Mouse (Mus musculus): Measurements from ENCODE around the gene Vps13c. TPM values are rescaled to one million over a fixed set of nuclear protein-coding genes. Genes with fewer than 3 reads are reported as not detected.

Vps13c gene
- polyA plus RNA-seq, 2 experiments, result 4.0 to 7.4 TPM

GRCm38 (mm10) chr9:67851150-67851549, 11.0 kb downstream of the Vps13c start:
- WGBS, result 80% methylated on average over 4 of the region's 4 CpGs
- DNase-seq (ENCODE audit: low spot score) (no peak), ATAC-seq (ENCODE audit: low FRiP score, low read depth) (no peak)

DNA sequence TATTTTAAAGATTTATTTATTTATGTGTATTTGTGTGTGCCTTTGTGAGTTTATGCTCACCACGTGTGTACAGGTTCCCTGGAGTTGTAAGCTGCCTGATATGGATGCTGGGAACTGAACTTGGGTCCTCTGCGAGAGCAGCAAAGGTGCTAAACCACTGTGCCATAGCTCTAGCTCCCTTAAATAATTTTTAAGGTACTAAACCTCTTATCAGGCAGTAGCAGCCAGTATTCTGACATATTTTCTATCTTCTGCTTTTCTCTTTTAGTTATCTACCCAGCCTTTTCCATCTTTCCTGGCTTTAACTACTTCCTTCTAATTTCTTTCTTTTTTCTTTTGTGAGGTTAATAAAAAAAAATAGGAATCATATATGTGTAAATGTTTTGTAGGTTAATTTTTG, 20.1 kb downstream of the Vps13c start:
- Histone ChIP-seq H3K4me2 (replicated peaks; ENCODE audit: low read depth, low read length, severe bottlenecking) (no peak overlapping the region), H3K36me3 (ENCODE audit: control insufficient read depth, insufficient read depth, low read length) (peaks cover 5% of the 10 kb centered on the region), H3K9me3 (ENCODE audit: control insufficient read depth, low read length) (no peaks in the 10 kb centered on the region), H3K27me3 (ENCODE audit: control insufficient read depth, insufficient read depth, low read length) (no peaks in the 10 kb centered on the region), H3K4me1 (ENCODE audit: control insufficient read depth, insufficient read depth, low read length) (no peaks in the 10 kb centered on the region), H3K9ac (ENCODE audit: low read depth, low read length, severe bottlenecking) (no peak overlapping the region), H3K4me3 (replicated peaks; ENCODE audit: low read length) (no peak overlapping the region), H3K27ac (replicated peaks; ENCODE audit: low read depth, low read length) (no peak overlapping the region)
- 90% methylated on average over 2 of the region's 2 CpGs for WGBS
- DNase-seq (ENCODE audit: low spot score) (no peak), ATAC-seq (ENCODE audit: low FRiP score, low read depth) (no peak)
- no peak for TF ChIP-seq POLR2A (IDR thresholded peaks at IDR 0.05; ENCODE audit: borderline replicate concordance, extremely low read depth, insufficient read depth, insufficient read length)

More at GRCm38 (mm10) chr9:67851150-67851549, 11.0 kb downstream of the Vps13c start:
- no peak for TF ChIP-seq POLR2A (IDR thresholded peaks at IDR 0.05; ENCODE audit: borderline replicate concordance, extremely low read depth, insufficient read depth, insufficient read length)
- H3K9me3 ChIP-seq (ENCODE audit: control insufficient read depth, low read length), result no peaks in the 10 kb centered on the region
- H3K4me3 ChIP-seq (replicated peaks; ENCODE audit: low read length), result no peak overlapping the region
- no peak overlapping the region for H3K4me2 ChIP-seq (replicated peaks; ENCODE audit: low read depth, low read length, severe bottlenecking)
- H3K27ac ChIP-seq (replicated peaks; ENCODE audit: low read depth, low read length), result no peak overlapping the region
- H3K27me3 ChIP-seq (ENCODE audit: control insufficient read depth, insufficient read depth, low read length), result no peaks in the 10 kb centered on the region
- H3K36me3 ChIP-seq (ENCODE audit: control insufficient read depth, insufficient read depth, low read length), result peaks cover 3% of the 10 kb centered on the region; the same call in 1 of the 2 replicates
- H3K4me1 ChIP-seq (ENCODE audit: control insufficient read depth, insufficient read depth, low read length), result no peaks in the 10 kb centered on the region
- H3K9ac ChIP-seq (ENCODE audit: low read depth, low read length, severe bottlenecking), result no peak overlapping the region

- no peak for TF ChIP-seq POLR2A (IDR thresholded peaks at IDR 0.05; ENCODE audit: borderline replicate concordance, extremely low read depth, insufficient read depth, insufficient read length)
- DNase-seq (ENCODE audit: low spot score), result no peak
- Histone ChIP-seq H3K36me3 (ENCODE audit: control insufficient read depth, insufficient read depth, low read length) (no peaks in the 10 kb centered on the region), H3K9me3 (ENCODE audit: control insufficient read depth, low read length) (no peaks in the 10 kb centered on the region), H3K27me3 (ENCODE audit: control insufficient read depth, insufficient read depth, low read length) (no peaks in the 10 kb centered on the region), H3K9ac (ENCODE audit: low read depth, low read length, severe bottlenecking) (no peak overlapping the region), H3K4me2 (replicated peaks; ENCODE audit: low read depth, low read length, severe bottlenecking) (no peak overlapping the region), H3K4me1 (ENCODE audit: control insufficient read depth, insufficient read depth, low read length) (no peaks in the 10 kb centered on the region), H3K4me3 (replicated peaks; ENCODE audit: low read length) (no peak overlapping the region), H3K27ac (replicated peaks; ENCODE audit: low read depth, low read length) (no peak overlapping the region)
- no peak for ATAC-seq (ENCODE audit: low FRiP score, low read depth)
- 92% methylated on average over 5 of the region's 5 CpGs for WGBS
Measured at GRCm38 (mm10) chr9:67863332-67863731, 23.1 kb downstream of the Vps13c start.

DNA sequence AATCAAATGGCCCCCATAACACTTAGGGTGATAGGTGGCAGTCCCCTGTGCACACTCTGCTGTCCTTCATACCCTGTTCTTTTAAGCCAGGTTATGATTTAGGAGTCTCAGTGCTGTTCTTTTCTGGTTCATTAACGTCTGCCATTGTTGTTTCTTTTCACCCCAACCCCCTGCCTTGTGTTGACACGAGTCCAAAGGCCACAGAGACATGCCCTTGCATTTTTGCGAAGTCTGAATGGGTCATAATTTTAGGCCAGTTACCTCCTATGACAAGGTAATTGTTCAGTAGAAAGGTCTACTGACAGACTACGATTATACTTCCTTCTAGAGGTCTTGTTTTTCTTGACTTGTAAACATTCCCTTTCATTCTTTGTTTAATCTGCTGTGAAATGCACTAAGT, 23.8 kb downstream of the Vps13c start:
- H3K36me3 ChIP-seq (ENCODE audit: control insufficient read depth, insufficient read depth, low read length), result no peaks in the 10 kb centered on the region
- no peak for DNase-seq (ENCODE audit: low spot score)
- no peak for TF ChIP-seq POLR2A (IDR thresholded peaks at IDR 0.05; ENCODE audit: borderline replicate concordance, extremely low read depth, insufficient read depth, insufficient read length)
- no peak overlapping the region for H3K4me3 ChIP-seq (replicated peaks; ENCODE audit: low read length)
- no peaks in the 10 kb centered on the region for H3K27me3 ChIP-seq (ENCODE audit: control insufficient read depth, insufficient read depth, low read length)
- no peak overlapping the region for H3K4me2 ChIP-seq (replicated peaks; ENCODE audit: low read depth, low read length, severe bottlenecking)
- WGBS, result 35% methylated on average over 4 of the region's 4 CpGs
- H3K9me3 ChIP-seq (ENCODE audit: control insufficient read depth, low read length), result no peaks in the 10 kb centered on the region
- ATAC-seq (ENCODE audit: low FRiP score, low read depth), result no peak
- H3K4me1 ChIP-seq (ENCODE audit: control insufficient read depth, insufficient read depth, low read length), result no peaks in the 10 kb centered on the region
- H3K9ac ChIP-seq (ENCODE audit: low read depth, low read length, severe bottlenecking), result no peak overlapping the region
- no peak overlapping the region for H3K27ac ChIP-seq (replicated peaks; ENCODE audit: low read depth, low read length)

- WGBS, result 32% methylated on average over 7 of the region's 7 CpGs
- H3K4me3 ChIP-seq (replicated peaks; ENCODE audit: low read length), result no peak overlapping the region
- ATAC-seq (ENCODE audit: low FRiP score, low read depth), result no peak
- H3K9ac ChIP-seq (ENCODE audit: low read depth, low read length, severe bottlenecking), result no peak overlapping the region
- no peak for TF ChIP-seq POLR2A (IDR thresholded peaks at IDR 0.05; ENCODE audit: borderline replicate concordance, extremely low read depth, insufficient read depth, insufficient read length)
- H3K4me2 ChIP-seq (replicated peaks; ENCODE audit: low read depth, low read length, severe bottlenecking), result no peak overlapping the region
- H3K36me3 ChIP-seq (ENCODE audit: control insufficient read depth, insufficient read depth, low read length), result no peaks in the 10 kb centered on the region
- no peaks in the 10 kb centered on the region for H3K27me3 ChIP-seq (ENCODE audit: control insufficient read depth, insufficient read depth, low read length)
- no peak for DNase-seq (ENCODE audit: low spot score)
- H3K4me1 ChIP-seq (ENCODE audit: control insufficient read depth, insufficient read depth, low read length), result no peaks in the 10 kb centered on the region
- H3K9me3 ChIP-seq (ENCODE audit: control insufficient read depth, low read length), result no peaks in the 10 kb centered on the region
- H3K27ac ChIP-seq (replicated peaks; ENCODE audit: low read depth, low read length), result no peak overlapping the region
Measured at GRCm38 (mm10) chr9:67865411-67865810, 25.2 kb downstream of the Vps13c start.

DNA sequence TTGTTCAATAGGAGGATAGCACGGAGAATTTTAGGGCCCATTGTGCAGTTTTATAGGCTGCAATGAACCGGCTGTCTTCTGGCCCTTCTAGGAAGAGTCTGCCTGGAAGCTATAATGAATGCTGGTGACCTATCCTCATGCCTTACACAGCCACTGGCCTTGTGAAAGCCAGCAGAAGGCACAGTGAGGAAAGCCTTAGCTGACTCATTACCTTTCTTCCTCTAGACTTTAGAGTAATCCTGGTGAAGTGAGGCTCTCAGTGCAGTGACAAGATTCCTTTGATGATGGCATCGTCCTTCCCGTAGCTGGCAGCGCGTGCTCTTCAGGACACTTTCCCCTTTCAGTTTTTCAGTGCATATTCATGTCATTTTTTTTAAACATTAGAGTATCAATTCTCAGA, 27.2 kb downstream of the Vps13c start:
- no peak for ATAC-seq (ENCODE audit: low FRiP score, low read depth)
- Histone ChIP-seq H3K9me3 (ENCODE audit: control insufficient read depth, low read length) (no peaks in the 10 kb centered on the region), H3K4me1 (ENCODE audit: control insufficient read depth, insufficient read depth, low read length) (no peaks in the 10 kb centered on the region), H3K4me2 (replicated peaks; ENCODE audit: low read depth, low read length, severe bottlenecking) (no peak overlapping the region), H3K27ac (replicated peaks; ENCODE audit: low read depth, low read length) (no peak overlapping the region), H3K36me3 (ENCODE audit: control insufficient read depth, insufficient read depth, low read length) (no peaks in the 10 kb centered on the region), H3K4me3 (replicated peaks; ENCODE audit: low read length) (no peak overlapping the region), H3K9ac (ENCODE audit: low read depth, low read length, severe bottlenecking) (no peak overlapping the region), H3K27me3 (ENCODE audit: control insufficient read depth, insufficient read depth, low read length) (no peaks in the 10 kb centered on the region)
- no peak for TF ChIP-seq POLR2A (IDR thresholded peaks at IDR 0.05; ENCODE audit: borderline replicate concordance, extremely low read depth, insufficient read depth, insufficient read length)
- no peak for DNase-seq (ENCODE audit: low spot score)
- WGBS, result 72% methylated on average over 6 of the region's 6 CpGs
